16 mouse cellular contexts compared by ENCODE assay signal in genomic region chr9:42194939-42195338, GRCm38 (mm10).
"Had no signal": no experiment of that assay in that cellular context is flagged by ENCODE, and none has a peak within 500 bp of the region (broad histone marks: within the 10 kb centered on the region; RNA-seq: fewer than 3 reads in every experiment).

No protein-coding gene starts in this region.

- H3K9ac ChIP-seq: limb, embryonic 13.5 days; liver, embryonic 12.5 days; liver, embryonic 15.5 days; midbrain, embryonic 12.5 days; midbrain, embryonic 15.5 days; neural tube, embryonic 12.5 days; neural tube, embryonic 15.5 days had no signal

- H3K27me3 ChIP-seq: liver, embryonic 12.5 days; liver, embryonic 15.5 days; midbrain, embryonic 12.5 days; midbrain, embryonic 15.5 days; neural tube, embryonic 12.5 days; neural tube, embryonic 15.5 days had no signal

- DNase-seq: liver; right cerebral cortex, adult 18-20 months; right cerebral cortex, postnatal 14 days; right cerebral cortex, postnatal 4 days; thymus, adult 2 months; thymus, postnatal 14 days; thymus, postnatal 4 days had no signal

- H3K27ac ChIP-seq: limb, embryonic 10.5 days; limb, embryonic 13.5 days; liver, embryonic 12.5 days; liver, embryonic 15.5 days; macrophage; midbrain, embryonic 12.5 days; midbrain, embryonic 15.5 days; neural tube, embryonic 12.5 days; neural tube, embryonic 15.5 days had no signal

- H3K4me2 ChIP-seq: limb, embryonic 13.5 days; liver, embryonic 12.5 days; liver, embryonic 15.5 days; midbrain, embryonic 12.5 days; midbrain, embryonic 15.5 days; neural tube, embryonic 12.5 days; neural tube, embryonic 15.5 days had no signal

- H3K36me3 ChIP-seq: limb, embryonic 10.5 days; limb, embryonic 13.5 days; liver, embryonic 12.5 days; liver, embryonic 15.5 days; midbrain, embryonic 12.5 days; midbrain, embryonic 15.5 days; neural tube, embryonic 12.5 days; neural tube, embryonic 15.5 days had no signal

- H3K4me3 ChIP-seq: limb, embryonic 10.5 days; limb, embryonic 13.5 days; liver, embryonic 12.5 days; liver, embryonic 15.5 days; midbrain, embryonic 12.5 days; midbrain, embryonic 15.5 days; neural tube, embryonic 12.5 days; neural tube, embryonic 15.5 days had no signal

- H3K4me1 ChIP-seq: limb, embryonic 10.5 days; limb, embryonic 13.5 days; liver, embryonic 12.5 days; liver, embryonic 15.5 days; midbrain, embryonic 12.5 days; midbrain, embryonic 15.5 days had no signal

- ATAC-seq: liver, embryonic 12.5 days; midbrain, embryonic 15.5 days had no signal

- H3K9me3 ChIP-seq: limb, embryonic 10.5 days; liver, embryonic 12.5 days; liver, embryonic 15.5 days; midbrain, embryonic 12.5 days; midbrain, embryonic 15.5 days; neural tube, embryonic 12.5 days; neural tube, embryonic 15.5 days had no signal
